Mouse (Mus musculus): ENCODE measurements around the gene Grm4.

GRCm38 (mm10) chr17:27541984-27542383 lies 20.8 kb upstream of the Grm4 start:
- TF ChIP-seq CTCF (IDR thresholded peaks at IDR 0.05; ENCODE audit: insufficient read depth, low read length) (no peak), POLR2A (IDR thresholded peaks at IDR 0.05; ENCODE audit: borderline replicate concordance, extremely low read depth, low read depth, low read length) (no peak)

All from lung, adult 2 months (tissue).